Mouse (Mus musculus): ENCODE measurements around the gene 3110018I06Rik. TPM values are rescaled to one million over a fixed set of nuclear protein-coding genes. Genes with fewer than 3 reads are reported as not detected.

The 3110018I06Rik gene
- not detected for polyA plus RNA-seq (2014; fragmentation: Illumina TruSeq; extraction: RNeasy Lipid Tissue Mini Kit (QIAGEN cat#74804); ENCODE audit: low read depth, low replicate concordance)

GRCm38 (mm10) chr12:107488371-107488770 lies at the start of gene 3110018I06Rik:
Gene 3110018I06Rik (plus strand): TSS chr12:107488632.

Data from sigmoid colon, adult 10 weeks (tissue).